In the genomic region with DNA sequence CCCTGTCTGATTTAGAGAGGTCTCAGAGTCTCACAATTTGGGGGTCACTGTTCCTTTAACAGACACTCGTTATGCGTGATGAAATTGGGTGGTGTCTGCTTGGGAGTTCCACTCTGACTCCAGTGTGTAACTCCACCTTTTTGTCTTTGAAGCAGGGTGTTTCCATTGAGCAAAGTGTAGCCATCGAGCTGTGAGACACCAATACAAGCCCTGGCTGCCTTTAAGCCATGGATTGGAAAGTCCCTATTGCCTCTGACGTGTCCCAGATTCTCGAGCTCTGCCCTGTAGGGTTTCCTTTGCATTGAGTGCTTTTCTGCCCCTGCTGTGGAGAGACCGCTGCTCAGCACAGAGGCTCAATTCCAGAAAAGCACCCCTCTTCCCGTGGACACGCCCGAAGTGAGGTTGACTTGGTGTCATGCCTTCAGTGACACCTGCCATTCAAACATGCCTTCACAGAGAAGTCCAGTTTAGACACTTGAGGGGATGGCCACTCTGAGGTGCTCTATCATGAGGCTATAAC, we compare ENCODE assay signal across 17 mouse cellular contexts.
DNase-seq lines count a peak whose midpoint lies in the region; ATAC-seq lines count a peak whose summit lies in the region.
"Had no signal": no experiment of that assay in that cellular context is flagged by ENCODE, and none has a peak within 500 bp of the region (broad histone marks: within the 10 kb centered on the region; RNA-seq: fewer than 3 reads in every experiment).

No protein-coding gene starts in this region.

- ATAC-seq in intestine, embryonic 15.5 days: 0 out of 2 replicates have a peak, but pooled peaks have one; percentile 34
- no peak for ATAC-seq in intestine, embryonic 16.5 days
- ATAC-seq in lung, embryonic 15.5 days (ENCODE audit: borderline replicate concordance, extremely low read depth, low FRiP score, low TSS enrichment): no peak
- ATAC-seq in CD4-positive, CD25-positive, alpha-beta regulatory T cell, adult 4 months: peak; percentile 42
- ATAC-seq: forebrain, embryonic 16.5 days; intestine, postnatal 0 days had no signal

- no peak for DNase-seq in lung, postnatal 14 days
- no peak for DNase-seq in urinary bladder, postnatal 4 days (ENCODE audit: low spot score in 2 of 2)
- DNase-seq: cerebellum, postnatal 25 days; lung, postnatal 36 days had no signal

- no peaks in the 10 kb centered on the region for H3K9me3 ChIP-seq in intestine, embryonic 15.5 days
- no peaks in the 10 kb centered on the region for H3K9me3 ChIP-seq in intestine, embryonic 16.5 days (ENCODE audit: control insufficient read depth, low read length)
- no peaks in the 10 kb centered on the region for H3K9me3 ChIP-seq in lung, embryonic 15.5 days
- H3K9me3 ChIP-seq: embryonic facial prominence, embryonic 10.5 days; midbrain, embryonic 10.5 days; neural tube, embryonic 15.5 days had no signal

- no peak overlapping the region for H3K27ac ChIP-seq in intestine, embryonic 15.5 days
- H3K27ac ChIP-seq in intestine, embryonic 16.5 days (ENCODE audit: low read length): no peak overlapping the region
- peak overlapping the region; percentile 50 for H3K27ac ChIP-seq in lung, embryonic 15.5 days
- peak overlapping the region; percentile 13; the same call in 1 of the 2 replicates for H3K27ac ChIP-seq in brown adipose tissue, adult 24 weeks (replicated peaks; ENCODE audit: low read depth, low read length)
- H3K27ac ChIP-seq: embryonic facial prominence, embryonic 10.5 days; midbrain, embryonic 10.5 days; neural tube, embryonic 15.5 days; stomach, postnatal 0 days had no signal

- no peak overlapping the region for H3K9ac ChIP-seq in intestine, embryonic 15.5 days
- no peak overlapping the region for H3K9ac ChIP-seq in intestine, embryonic 16.5 days (ENCODE audit: low read depth, low read length)
- H3K9ac ChIP-seq in lung, embryonic 15.5 days: no peak overlapping the region
- H3K9ac ChIP-seq: neural tube, embryonic 15.5 days had no signal

- H3K4me1 ChIP-seq in intestine, embryonic 15.5 days (replicated peaks): no peaks in the 10 kb centered on the region
- H3K4me1 ChIP-seq in intestine, embryonic 16.5 days (ENCODE audit: control insufficient read depth, insufficient read depth, low read length): no peaks in the 10 kb centered on the region
- H3K4me1 ChIP-seq in lung, embryonic 15.5 days: peaks cover 29% of the 10 kb centered on the region
- peaks cover 31% of the 10 kb centered on the region for H3K4me1 ChIP-seq in brown adipose tissue, adult 24 weeks (ENCODE audit: control insufficient read depth, insufficient read depth, insufficient read length, low read length)
- H3K4me1 ChIP-seq: midbrain, embryonic 10.5 days; neural tube, embryonic 15.5 days had no signal

- H3K27me3 ChIP-seq in intestine, embryonic 15.5 days (replicated peaks): no peaks in the 10 kb centered on the region
- H3K27me3 ChIP-seq in intestine, embryonic 16.5 days (replicated peaks; ENCODE audit: control insufficient read depth, insufficient read depth, low read length): no peaks in the 10 kb centered on the region
- H3K27me3 ChIP-seq in lung, embryonic 15.5 days: no peaks in the 10 kb centered on the region
- H3K27me3 ChIP-seq: neural tube, embryonic 15.5 days had no signal

- no peak overlapping the region for H3K4me2 ChIP-seq in intestine, embryonic 15.5 days (replicated peaks)
- H3K4me2 ChIP-seq in intestine, embryonic 16.5 days (ENCODE audit: low read depth, low read length): no peak overlapping the region
- no peak overlapping the region for H3K4me2 ChIP-seq in lung, embryonic 15.5 days
- H3K4me2 ChIP-seq: liver, embryonic 11.5 days; neural tube, embryonic 15.5 days had no signal

- H3K36me3 ChIP-seq in intestine, embryonic 15.5 days: no peaks in the 10 kb centered on the region
- 0 out of 2 replicates have a peak, but pooled peaks cover 2% of the 10 kb centered on the region for H3K36me3 ChIP-seq in intestine, embryonic 16.5 days (ENCODE audit: control insufficient read depth, insufficient read depth, low read length)
- peaks cover 26% of the 10 kb centered on the region for H3K36me3 ChIP-seq in lung, embryonic 15.5 days
- H3K36me3 ChIP-seq: midbrain, embryonic 10.5 days; neural tube, embryonic 15.5 days had no signal

- WGBS in intestine, embryonic 15.5 days: 73% methylated on average over 9 of the region's 9 CpGs
- WGBS in intestine, embryonic 16.5 days: 74% methylated on average over 9 of the region's 9 CpGs
- WGBS in lung, embryonic 15.5 days: 71% methylated on average over 9 of the region's 9 CpGs

- H3K4me3 ChIP-seq in intestine, embryonic 15.5 days (replicated peaks): no peak overlapping the region
- H3K4me3 ChIP-seq in intestine, embryonic 16.5 days (ENCODE audit: low read length): no peak overlapping the region
- no peak overlapping the region for H3K4me3 ChIP-seq in lung, embryonic 15.5 days
- no peak overlapping the region for H3K4me3 ChIP-seq in brown adipose tissue, adult 24 weeks (ENCODE audit: insufficient read depth, low read depth, low read length)
- H3K4me3 ChIP-seq: embryonic facial prominence, embryonic 10.5 days; erythroblast, embryonic 14.5 days; midbrain, embryonic 10.5 days; neural tube, embryonic 15.5 days had no signal

Comparison
In these comparisons a context has a peak if more than half of its experiments do, and no peak if none do; other contexts are left out.
1. ATAC-seq: peak in intestine, embryonic 15.5 days (single experiment) and CD4-positive, CD25-positive, alpha-beta regulatory T cell, adult 4 months (single experiment); none in intestine, embryonic 16.5 days (single experiment) and lung, embryonic 15.5 days (single experiment).
2. H3K27ac ChIP-seq: peak in lung, embryonic 15.5 days (single experiment) and brown adipose tissue, adult 24 weeks (single experiment); none in intestine, embryonic 15.5 days (single experiment) and intestine, embryonic 16.5 days (single experiment).